Mouse (Mus musculus) hindbrain, embryonic 10.5 days (tissue): Measurements from ENCODE around the gene Muc20. TPM values are rescaled to one million over a fixed set of nuclear protein-coding genes. Genes with fewer than 3 reads are reported as not detected.

Experiments used
- DNase-seq: peaks from one replicate; pipeline ENCODE4 v3.0.0-alpha.2; 2017; ENCODE audit warnings: low spot score
- H3K27ac ChIP-seq: fragments of 300-500 bp; sonication (generic); 2 replicates; pipeline ENCODE4 v1.5.1; 2016; ENCODE audit warnings: mild to moderate bottlenecking, moderate library complexity
- H3K27me3 ChIP-seq: fragments of 300-500 bp; sonication (generic); 2 replicates; pipeline ENCODE4 v1.6.1; 2016; ENCODE audit warnings: mild to moderate bottlenecking; ENCODE audit not compliant: poor library complexity, insufficient read depth, severe bottlenecking
- H3K36me3 ChIP-seq: fragments of 300-500 bp; sonication (generic); 2 replicates; pipeline ENCODE4 v1.6.1; 2016; ENCODE audit warnings: mild to moderate bottlenecking, moderate library complexity
- H3K4me1 ChIP-seq: fragments of 300-500 bp; sonication (generic); replicated peaks from 2 replicates; pipeline ENCODE4 v1.6.1; 2016; ENCODE audit warnings: mild to moderate bottlenecking
- H3K4me3 ChIP-seq: fragments of 300-500 bp; sonication (generic); 2 replicates; pipeline ENCODE4 v1.5.1; 2016; ENCODE audit warnings: mild to moderate bottlenecking, moderate library complexity
- H3K9me3 ChIP-seq: fragments of 300-500 bp; sonication (generic); 2 replicates; pipeline ENCODE4 v1.6.1; 2016; ENCODE audit warnings: mild to moderate bottlenecking, moderate library complexity
- WGBS: fragments of 180-500 bp; shearing (Covaris S2); methylation state at CpG from one replicate; pipeline ENCODE4 v1.1.7; 2016; 5-methylcytosine and 5-hydroxymethylcytosine counted together
- polyA plus RNA-seq: library from polyadenylated mRNA; unstranded; fragments of >200 nt; fragmentation: Nextera tagmentation; extraction: Ambion mirVana; gene quantifications from 2 replicates; pipeline ENCODE4 v1.2.1, GENCODE M21; 2016

Muc20 gene
- 0.09 TPM in 1 of 2 replicates, not detected in the other for polyA plus RNA-seq

GRCm38 (mm10) chr16:32797426-32797689, at the start of gene Muc20:
Muc20 (minus strand) TSS chr16:32797435.
- 79% methylated on average over 3 of the region's 3 CpGs for WGBS
- H3K36me3 ChIP-seq, result no peaks in the 10 kb centered on the region
- no peak within 1 kb of the TSS for H3K4me3 ChIP-seq
- H3K9me3 ChIP-seq, result no peaks in the 10 kb centered on the region
- H3K4me1 ChIP-seq, result peaks cover 7% of the 10 kb centered on the region; the same call in 1 of the 2 replicates
- no peak for DNase-seq
- H3K27me3 ChIP-seq, result no peaks in the 10 kb centered on the region
- H3K27ac ChIP-seq, result peak within 1 kb of the TSS; percentile 56; the same call in 1 of the 2 replicates

- no peak for DNase-seq
- no peaks in the 10 kb centered on the region for H3K27me3 ChIP-seq
- whole genome bisulfite sequencing, result 91% methylated on average over 4 of the region's 4 CpGs
- no peaks in the 10 kb centered on the region for H3K9me3 ChIP-seq
- no peak overlapping the region for H3K4me3 ChIP-seq
- no peaks in the 10 kb centered on the region for H3K4me1 ChIP-seq
- peaks cover 58% of the 10 kb centered on the region for H3K36me3 ChIP-seq
- no peak overlapping the region for H3K27ac ChIP-seq
Measured at GRCm38 (mm10) chr16:32831501-32831900, 34.3 kb upstream of the Muc20 start.

- Histone ChIP-seq H3K27ac (no peak overlapping the region), H3K9me3 (no peaks in the 10 kb centered on the region), H3K4me1 (no peaks in the 10 kb centered on the region), H3K27me3 (no peaks in the 10 kb centered on the region), H3K4me3 (no peak overlapping the region), H3K36me3 (peaks cover 62% of the 10 kb centered on the region)
- WGBS, result 88% methylated on average over 11 of the region's 11 CpGs
- DNase-seq, result no peak
Measured at GRCm38 (mm10) chr16:32829104-32829503, 31.9 kb upstream of the Muc20 start.

- Histone ChIP-seq H3K4me1 (no peaks in the 10 kb centered on the region), H3K36me3 (peaks cover 80% of the 10 kb centered on the region)
Measured at GRCm38 (mm10) chr16:32826521-32826920, 29.3 kb upstream of the Muc20 start.

GRCm38 (mm10) chr16:32825380-32825779, 28.1 kb upstream of the Muc20 start:
- Histone ChIP-seq H3K36me3 (peaks cover 80% of the 10 kb centered on the region), H3K27ac (no peak overlapping the region), H3K4me1 (no peaks in the 10 kb centered on the region), H3K9me3 (no peaks in the 10 kb centered on the region), H3K27me3 (no peaks in the 10 kb centered on the region), H3K4me3 (no peak overlapping the region)
- WGBS, result 82% methylated on average over 12 of the region's 12 CpGs
- DNase-seq, result no peak

More at GRCm38 (mm10) chr16:32826521-32826920, 29.3 kb upstream of the Muc20 start:
- DNase-seq, result no peak
- H3K9me3 ChIP-seq, result no peaks in the 10 kb centered on the region
- WGBS, result 95% methylated on average over 11 of the region's 11 CpGs
- H3K4me3 ChIP-seq, result no peak overlapping the region
- H3K27me3 ChIP-seq, result no peaks in the 10 kb centered on the region
- H3K27ac ChIP-seq, result no peak overlapping the region

GRCm38 (mm10) chr16:32824061-32824460, 26.8 kb upstream of the Muc20 start:
- Histone ChIP-seq H3K27me3 (no peaks in the 10 kb centered on the region), H3K4me1 (no peaks in the 10 kb centered on the region), H3K9me3 (no peaks in the 10 kb centered on the region), H3K27ac (no peak overlapping the region), H3K4me3 (no peak overlapping the region), H3K36me3 (peaks cover 73% of the 10 kb centered on the region)
- no peak for DNase-seq
- WGBS, result 93% methylated on average over 13 of the region's 13 CpGs

- WGBS, result 89% methylated on average over 8 of the region's 8 CpGs
- no peaks in the 10 kb centered on the region for H3K4me1 ChIP-seq
- H3K36me3 ChIP-seq, result peaks cover 67% of the 10 kb centered on the region
- no peaks in the 10 kb centered on the region for H3K27me3 ChIP-seq
- no peak for DNase-seq
- H3K9me3 ChIP-seq, result no peaks in the 10 kb centered on the region
- no peak overlapping the region for H3K27ac ChIP-seq
- H3K4me3 ChIP-seq, result no peak overlapping the region
Measured at GRCm38 (mm10) chr16:32823487-32823886, 26.3 kb upstream of the Muc20 start.

- Histone ChIP-seq H3K4me3 (no peak overlapping the region), H3K36me3 (peaks cover 61% of the 10 kb centered on the region), H3K4me1 (no peaks in the 10 kb centered on the region), H3K27ac (no peak overlapping the region), H3K27me3 (no peaks in the 10 kb centered on the region), H3K9me3 (no peaks in the 10 kb centered on the region)
- WGBS, result 83% methylated on average over 5 of the region's 5 CpGs
- DNase-seq, result no peak
Measured at GRCm38 (mm10) chr16:32822881-32823280, 25.6 kb upstream of the Muc20 start.

GRCm38 (mm10) chr16:32822450-32822827, 25.2 kb upstream of the Muc20 start:
- no peaks in the 10 kb centered on the region for H3K4me1 ChIP-seq
- H3K27ac ChIP-seq, result no peak overlapping the region
- H3K36me3 ChIP-seq, result peaks cover 57% of the 10 kb centered on the region
- no peaks in the 10 kb centered on the region for H3K27me3 ChIP-seq
- DNase-seq, result no peak
- 88% methylated on average over 6 of the region's 6 CpGs for WGBS
- no peaks in the 10 kb centered on the region for H3K9me3 ChIP-seq
- H3K4me3 ChIP-seq, result no peak overlapping the region

GRCm38 (mm10) chr16:32821772-32822449, 24.7 kb upstream of the Muc20 start:
- Histone ChIP-seq H3K9me3 (no peaks in the 10 kb centered on the region), H3K36me3 (peaks cover 52% of the 10 kb centered on the region), H3K4me3 (no peak overlapping the region), H3K27me3 (no peaks in the 10 kb centered on the region), H3K27ac (no peak overlapping the region), H3K4me1 (no peaks in the 10 kb centered on the region)
- 80% methylated on average over 10 of the region's 10 CpGs for WGBS
- no peak for DNase-seq

- DNase-seq, result no peak
- H3K27me3 ChIP-seq, result peaks cover 10% of the 10 kb centered on the region; the same call in 1 of the 2 replicates
- H3K36me3 ChIP-seq, result peaks cover 17% of the 10 kb centered on the region
- no peak overlapping the region for H3K4me3 ChIP-seq
- H3K27ac ChIP-seq, result no peak overlapping the region
- 89% methylated on average over 5 of the region's 5 CpGs for WGBS
- H3K4me1 ChIP-seq, result peaks cover 21% of the 10 kb centered on the region
- H3K9me3 ChIP-seq, result no peaks in the 10 kb centered on the region
Measured at GRCm38 (mm10) chr16:32818441-32818840, 21.2 kb upstream of the Muc20 start.

- no peak overlapping the region for H3K27ac ChIP-seq
- 88% methylated on average over 4 of the region's 4 CpGs for WGBS
- no peak for DNase-seq
- H3K4me3 ChIP-seq, result no peak overlapping the region
- peaks cover 10% of the 10 kb centered on the region; the same call in 1 of the 2 replicates for H3K27me3 ChIP-seq
- H3K9me3 ChIP-seq, result no peaks in the 10 kb centered on the region
- peaks cover 13% of the 10 kb centered on the region for H3K36me3 ChIP-seq
- H3K4me1 ChIP-seq, result peaks cover 21% of the 10 kb centered on the region
Measured at GRCm38 (mm10) chr16:32818036-32818435, 20.8 kb upstream of the Muc20 start.

GRCm38 (mm10) chr16:32815160-32815605, 17.9 kb upstream of the Muc20 start:
- Histone ChIP-seq H3K9me3 (no peaks in the 10 kb centered on the region), H3K4me3 (peak overlapping the region; percentile 44), H3K27me3 (peaks cover 10% of the 10 kb centered on the region; the same call in 1 of the 2 replicates), H3K36me3 (no peaks in the 10 kb centered on the region), H3K27ac (peak overlapping the region; percentile 59; the same call in 1 of the 2 replicates), H3K4me1 (peaks cover 21% of the 10 kb centered on the region)
- peak; percentile 54 for DNase-seq
- 11% methylated on average over 6 of the region's 6 CpGs for WGBS
